Mouse (Mus musculus) heart, embryonic 12.5 days (tissue): ENCODE data around the gene Arhgap21. TPM values are rescaled to one million over a fixed set of nuclear protein-coding genes. Genes with fewer than 3 reads are reported as not detected.

ENCODE experiments used
- ATAC-seq: fragments of 200-750 bp; cut with Nextera tagmentation; 2 replicates; pipeline ENCODE4 v1.8.0; 2017; ENCODE audit warnings: moderate TSS enrichment, moderate library complexity; ENCODE audit not compliant: insufficient number of reproducible peaks, low FRiP score
- H3K27ac ChIP-seq: fragments of 300-500 bp; sonication (generic); 2 replicates; pipeline ENCODE4 v1.5.1; 2016; ENCODE audit warnings: mild to moderate bottlenecking, moderate library complexity; ENCODE audit not compliant: poor library complexity, severe bottlenecking
- H3K27me3 ChIP-seq: fragments of 300-500 bp; sonication (generic); replicated peaks from 2 replicates; pipeline ENCODE4 v1.6.1; 2016; ENCODE audit warnings: mild to moderate bottlenecking, moderate library complexity
- H3K36me3 ChIP-seq: fragments of 300-500 bp; sonication (generic); 2 replicates; pipeline ENCODE4 v1.6.1; 2016; ENCODE audit warnings: mild to moderate bottlenecking, moderate library complexity
- H3K4me1 ChIP-seq: fragments of 300-500 bp; sonication (generic); replicated peaks from 2 replicates; pipeline ENCODE4 v1.6.1; 2016; ENCODE audit warnings: mild to moderate bottlenecking
- H3K4me2 ChIP-seq: fragments of 300-500 bp; sonication (generic); 2 replicates; pipeline ENCODE4 v1.6.1; 2016; ENCODE audit warnings: mild to moderate bottlenecking, moderate library complexity
- H3K4me3 ChIP-seq: fragments of 300-500 bp; sonication (generic); 2 replicates; pipeline ENCODE4 v1.5.1; 2016; ENCODE audit warnings: mild to moderate bottlenecking
- H3K9ac ChIP-seq: fragments of 300-500 bp; sonication (generic); 2 replicates; pipeline ENCODE4 v1.6.1; 2016; ENCODE audit warnings: mild to moderate bottlenecking, moderate library complexity
- H3K9me3 ChIP-seq: fragments of 300-500 bp; sonication (generic); replicated peaks from 2 replicates; pipeline ENCODE4 v1.6.1; 2016; ENCODE audit warnings: mild to moderate bottlenecking, moderate library complexity
- WGBS: fragments of 180-500 bp; shearing (Covaris S2); methylation state at CpG from one replicate; pipeline ENCODE4 v1.1.7; 2016; 5-methylcytosine and 5-hydroxymethylcytosine counted together
- polyA plus RNA-seq: library from polyadenylated mRNA; unstranded; fragments of >200 nt; fragmentation: Nextera tagmentation; extraction: Ambion mirVana; gene quantifications from 2 replicates; pipeline ENCODE4 v1.2.1, GENCODE M21; 2016

Arhgap21 gene
- polyA plus RNA-seq, 1 experiment from 2014 or later = 28.2 TPM

DNA sequence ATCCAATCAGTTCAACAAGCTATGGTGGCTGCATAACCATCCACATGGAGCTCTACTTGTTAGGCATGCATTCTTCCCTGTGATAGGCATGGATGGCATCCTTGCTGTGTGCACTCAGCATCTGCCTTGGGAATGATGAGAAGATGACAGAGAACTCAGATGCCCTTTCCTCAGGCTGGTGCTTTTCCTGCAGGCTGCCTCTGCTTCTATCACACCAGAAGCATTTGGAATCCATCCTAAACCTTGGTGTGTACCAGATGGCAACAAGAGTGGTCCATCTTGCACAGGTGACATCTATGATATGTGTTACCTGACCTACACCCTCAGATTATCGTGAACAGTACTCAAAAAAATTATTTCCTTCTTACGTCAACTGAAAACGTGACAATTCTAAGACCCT is 58.2 kb downstream of the Arhgap21 start:
- no peak overlapping the region for H3K27ac ChIP-seq
- WGBS = 95% methylated on average over 3 of the region's 3 CpGs
- no peaks in the 10 kb centered on the region for H3K9me3 ChIP-seq
- no peak overlapping the region for H3K9ac ChIP-seq
- no peak for ATAC-seq
- no peak overlapping the region for H3K4me2 ChIP-seq
- H3K36me3 ChIP-seq = peaks cover 20% of the 10 kb centered on the region
- no peak overlapping the region for H3K4me3 ChIP-seq
- peaks cover 29% of the 10 kb centered on the region for H3K4me1 ChIP-seq
- H3K27me3 ChIP-seq = no peaks in the 10 kb centered on the region

DNA sequence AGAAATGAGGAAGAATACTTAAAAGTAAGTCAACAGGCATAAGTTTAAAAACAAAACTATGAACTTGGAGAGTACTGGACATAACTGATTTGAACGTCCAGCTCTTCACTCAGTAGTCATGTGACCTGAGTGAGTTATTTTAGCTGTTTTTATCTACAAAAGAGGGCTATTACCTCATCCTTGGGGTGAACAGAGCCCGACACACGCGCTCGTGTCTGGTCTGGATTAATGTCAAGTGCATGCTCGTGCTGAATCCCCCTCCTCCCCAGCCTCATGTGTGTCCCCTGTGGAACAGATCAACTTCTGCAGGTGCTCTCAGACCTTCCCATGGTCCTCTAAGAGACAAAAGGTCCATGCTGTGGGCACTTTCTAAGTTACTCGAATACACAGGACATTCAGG is 59.3 kb downstream of the Arhgap21 start:
- peaks cover 17% of the 10 kb centered on the region for H3K36me3 ChIP-seq
- no peak overlapping the region for H3K4me3 ChIP-seq
- H3K9me3 ChIP-seq = no peaks in the 10 kb centered on the region
- peak overlapping the region; percentile 34 for H3K4me2 ChIP-seq
- 0 out of 2 replicates have a peak overlapping the region, but pooled peaks have one; percentile 4 for H3K9ac ChIP-seq
- H3K4me1 ChIP-seq = peaks cover 26% of the 10 kb centered on the region
- peak; percentile 67 for ATAC-seq
- peak overlapping the region; percentile 85 for H3K27ac ChIP-seq
- 15% methylated on average over 7 of the region's 7 CpGs for WGBS
- no peaks in the 10 kb centered on the region for H3K27me3 ChIP-seq

DNA sequence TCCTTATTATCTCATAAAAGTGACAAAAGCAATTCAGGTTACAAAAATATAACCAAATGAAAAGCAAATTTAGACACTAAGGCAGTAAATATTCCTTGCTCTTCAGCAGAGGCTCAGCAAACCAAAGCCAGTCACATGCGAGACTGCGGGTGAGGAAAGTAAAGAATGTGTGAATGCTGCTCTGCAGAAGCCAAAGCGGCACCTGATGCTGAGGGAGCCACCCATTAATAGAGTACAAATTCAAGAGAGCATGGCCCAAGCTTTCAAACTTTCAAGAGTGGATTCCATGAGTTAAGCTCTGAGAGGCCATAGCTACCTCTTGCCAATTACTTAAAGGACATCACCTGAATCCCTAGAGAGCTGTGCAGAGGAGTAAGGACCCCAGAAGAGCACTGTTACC is 61.4 kb downstream of the Arhgap21 start:
- Histone ChIP-seq H3K9me3 (no peaks in the 10 kb centered on the region), H3K27me3 (no peaks in the 10 kb centered on the region), H3K27ac (peak overlapping the region; percentile 73), H3K9ac (no peak overlapping the region), H3K4me1 (peaks cover 37% of the 10 kb centered on the region), H3K36me3 (peaks cover 15% of the 10 kb centered on the region), H3K4me3 (no peak overlapping the region), H3K4me2 (no peak overlapping the region)
- ATAC-seq = no peak
- 53% methylated on average over 3 of the region's 3 CpGs for WGBS

DNA sequence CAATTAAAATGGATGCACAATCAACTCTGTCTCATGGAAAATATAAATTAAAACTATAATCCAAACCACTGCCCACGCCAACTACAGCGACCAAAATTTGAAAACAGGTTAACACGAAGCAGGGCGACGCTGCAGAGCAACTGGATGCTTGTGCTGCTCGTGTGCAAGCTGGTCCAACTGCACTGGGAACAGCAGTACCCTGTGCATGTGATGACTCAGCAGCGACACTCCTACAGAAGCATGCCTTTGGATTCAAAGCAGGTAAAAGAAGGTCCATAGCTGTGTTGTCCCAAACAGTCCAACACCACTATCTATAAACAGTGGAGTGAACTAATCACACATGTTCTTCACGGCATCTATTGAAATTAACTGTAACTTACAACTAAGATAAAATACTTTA is 63.3 kb downstream of the Arhgap21 start:
- Histone ChIP-seq H3K27ac (no peak overlapping the region), H3K4me1 (peaks cover 35% of the 10 kb centered on the region), H3K4me3 (no peak overlapping the region), H3K36me3 (peaks cover 5% of the 10 kb centered on the region; the same call in 1 of the 2 replicates), H3K4me2 (no peak overlapping the region), H3K9me3 (no peaks in the 10 kb centered on the region), H3K9ac (no peak overlapping the region), H3K27me3 (no peaks in the 10 kb centered on the region)
- WGBS = 92% methylated on average over 8 of the region's 8 CpGs
- no peak for ATAC-seq

DNA sequence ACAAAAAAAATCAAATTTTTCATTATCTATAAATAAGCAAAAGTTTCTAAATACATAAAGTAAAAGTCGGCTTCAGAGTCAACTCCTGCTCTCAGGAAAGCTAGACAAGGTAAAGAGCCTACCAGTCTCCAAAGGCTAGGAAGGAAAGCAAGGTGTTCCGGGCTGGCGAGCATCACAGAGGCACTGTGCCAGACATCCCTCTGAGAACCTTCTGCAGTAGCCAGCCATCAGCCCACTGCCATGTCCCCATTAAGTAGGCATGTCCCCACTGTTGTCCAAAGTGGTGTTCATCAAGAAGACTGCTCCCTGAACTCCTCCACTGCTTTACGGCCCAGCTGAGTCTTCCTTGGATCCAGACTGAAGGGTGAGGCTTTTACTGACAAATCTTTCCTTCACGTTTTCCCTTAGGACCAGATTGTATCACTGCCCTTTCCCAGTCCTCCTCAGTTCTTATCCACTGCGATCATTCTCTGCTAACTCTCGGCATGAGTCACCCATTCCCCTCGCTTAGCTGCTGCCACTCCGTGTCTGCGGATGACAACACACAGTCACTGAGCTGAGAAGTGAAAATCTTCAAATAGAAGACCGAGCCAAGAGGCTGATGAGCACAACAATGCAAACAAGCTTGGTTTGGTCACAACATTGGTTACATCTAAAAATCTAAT is 65.6 kb downstream of the Arhgap21 start:
- Histone ChIP-seq H3K36me3 (0 out of 2 replicates have a peak, but pooled peaks cover 3% of the 10 kb centered on the region), H3K4me2 (no peak overlapping the region), H3K9me3 (no peaks in the 10 kb centered on the region), H3K4me3 (no peak overlapping the region), H3K27ac (0 out of 2 replicates have a peak overlapping the region, but pooled peaks have one; percentile 40), H3K27me3 (no peaks in the 10 kb centered on the region), H3K4me1 (peaks cover 24% of the 10 kb centered on the region), H3K9ac (no peak overlapping the region)
- no peak for ATAC-seq
- WGBS = 70% methylated on average over 11 of the region's 11 CpGs

DNA sequence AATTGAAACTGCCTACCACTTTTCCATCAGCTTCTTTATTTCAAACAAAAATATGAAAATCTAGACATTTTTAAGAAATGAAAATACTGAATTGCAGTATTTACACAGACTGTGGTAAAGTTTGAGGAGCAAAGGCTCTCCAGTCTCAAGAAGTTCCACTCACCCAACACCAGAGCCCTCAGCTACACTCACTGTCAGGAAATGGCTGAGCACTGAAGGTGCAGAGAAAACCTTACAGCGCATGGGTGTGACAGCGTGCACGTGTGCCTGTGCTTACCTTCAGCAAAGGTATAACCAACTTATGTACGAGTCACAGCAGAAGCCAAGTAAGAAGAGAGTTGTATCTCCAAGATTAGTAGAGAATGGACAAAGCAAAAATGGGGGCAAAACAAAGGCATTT is 66.8 kb downstream of the Arhgap21 start:
- H3K9me3 ChIP-seq = no peaks in the 10 kb centered on the region
- peaks cover 19% of the 10 kb centered on the region for H3K4me1 ChIP-seq
- H3K27ac ChIP-seq = no peak overlapping the region
- H3K36me3 ChIP-seq = 0 out of 2 replicates have a peak, but pooled peaks cover 6% of the 10 kb centered on the region
- 91% methylated on average over 4 of the region's 4 CpGs for WGBS
- no peaks in the 10 kb centered on the region for H3K27me3 ChIP-seq
- H3K4me2 ChIP-seq = no peak overlapping the region
- H3K9ac ChIP-seq = no peak overlapping the region
- H3K4me3 ChIP-seq = no peak overlapping the region
- ATAC-seq = no peak

DNA sequence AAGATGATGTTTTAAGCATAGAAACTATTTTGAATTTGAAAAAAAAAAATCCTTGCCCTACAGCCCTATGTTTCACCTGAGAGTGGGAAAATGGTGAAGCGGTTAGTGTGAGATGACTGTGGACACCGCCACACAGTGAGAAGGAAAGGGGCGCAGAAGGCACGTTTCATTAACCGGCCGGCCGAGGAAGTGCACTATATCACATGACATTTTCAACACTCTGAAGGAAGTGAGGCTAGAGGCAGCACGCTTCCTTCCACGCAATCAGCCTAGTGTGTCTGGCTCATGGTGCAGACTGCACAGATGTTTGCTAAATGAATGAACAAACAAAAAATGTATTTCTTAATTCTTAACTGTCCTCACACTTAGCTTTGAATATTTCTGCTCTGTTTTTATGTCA is 69.4 kb downstream of the Arhgap21 start:
- H3K9me3 ChIP-seq = 0 out of 2 replicates have a peak, but pooled peaks cover 1% of the 10 kb centered on the region
- no peaks in the 10 kb centered on the region for H3K27me3 ChIP-seq
- peak; percentile 70 for ATAC-seq
- no peak overlapping the region for H3K4me3 ChIP-seq
- peak overlapping the region; percentile 57 for H3K27ac ChIP-seq
- peaks cover 23% of the 10 kb centered on the region for H3K4me1 ChIP-seq
- 0 out of 2 replicates have a peak, but pooled peaks cover 7% of the 10 kb centered on the region for H3K36me3 ChIP-seq
- no peak overlapping the region for H3K9ac ChIP-seq
- peak overlapping the region; percentile 46; the same call in 1 of the 2 replicates for H3K4me2 ChIP-seq
- 29% methylated on average over 9 of the region's 9 CpGs for WGBS

DNA sequence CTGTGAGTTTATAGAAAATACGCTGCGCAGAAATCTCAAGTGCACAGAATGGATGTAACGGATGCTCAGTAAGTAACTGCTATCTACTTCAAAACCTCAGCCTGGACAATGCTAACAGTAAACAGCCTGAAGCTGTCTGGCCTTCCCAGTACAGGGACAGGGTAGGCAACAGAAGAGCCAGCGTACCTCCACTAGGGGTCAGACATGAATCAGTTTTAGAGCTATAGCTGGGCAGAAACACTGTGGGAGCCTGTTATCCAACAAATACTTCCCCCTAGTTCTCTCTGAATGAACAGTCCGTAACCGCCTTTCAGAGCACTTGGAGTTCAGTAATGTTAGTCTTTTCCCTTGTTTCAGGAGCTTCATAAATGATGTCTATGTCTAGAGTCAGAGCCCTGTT is 70.0 kb downstream of the Arhgap21 start:
- ATAC-seq = peak; percentile 86
- H3K4me2 ChIP-seq = peak overlapping the region; percentile 16; the same call in 1 of the 2 replicates
- 35% methylated on average over 6 of the region's 6 CpGs for WGBS
- 0 out of 2 replicates have a peak, but pooled peaks cover 3% of the 10 kb centered on the region for H3K9me3 ChIP-seq
- no peaks in the 10 kb centered on the region for H3K27me3 ChIP-seq
- no peak overlapping the region for H3K9ac ChIP-seq
- peak overlapping the region; percentile 33; the same call in 1 of the 2 replicates for H3K27ac ChIP-seq
- peaks cover 24% of the 10 kb centered on the region for H3K4me1 ChIP-seq
- H3K36me3 ChIP-seq = 0 out of 2 replicates have a peak, but pooled peaks cover 10% of the 10 kb centered on the region
- no peak overlapping the region for H3K4me3 ChIP-seq

DNA sequence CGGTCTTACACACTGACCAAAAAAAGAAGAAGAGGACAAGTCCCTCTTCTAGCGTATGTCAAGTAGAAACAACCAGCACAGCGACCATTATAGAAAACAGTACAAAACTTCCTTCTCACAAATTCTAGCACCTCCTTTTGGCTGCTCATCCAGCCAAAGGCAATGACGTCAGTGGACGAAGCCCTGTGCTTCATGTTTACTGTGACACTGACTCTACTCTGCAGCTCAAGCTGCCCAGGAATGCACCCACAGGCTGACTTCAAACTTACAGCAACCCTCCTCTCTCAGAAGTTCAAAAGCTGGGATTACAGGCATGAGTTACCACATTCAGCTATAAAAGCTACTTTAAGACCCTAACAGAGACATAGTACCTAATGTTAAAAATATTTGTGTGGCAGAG is 72.2 kb downstream of the Arhgap21 start:
- Histone ChIP-seq H3K36me3 (0 out of 2 replicates have a peak, but pooled peaks cover 11% of the 10 kb centered on the region), H3K9me3 (0 out of 2 replicates have a peak, but pooled peaks cover 3% of the 10 kb centered on the region), H3K27me3 (no peaks in the 10 kb centered on the region), H3K4me1 (peaks cover 16% of the 10 kb centered on the region), H3K9ac (no peak overlapping the region), H3K4me3 (no peak overlapping the region), H3K4me2 (no peak overlapping the region), H3K27ac (no peak overlapping the region)
- ATAC-seq = no peak
- 78% methylated on average over 5 of the region's 5 CpGs for WGBS

DNA sequence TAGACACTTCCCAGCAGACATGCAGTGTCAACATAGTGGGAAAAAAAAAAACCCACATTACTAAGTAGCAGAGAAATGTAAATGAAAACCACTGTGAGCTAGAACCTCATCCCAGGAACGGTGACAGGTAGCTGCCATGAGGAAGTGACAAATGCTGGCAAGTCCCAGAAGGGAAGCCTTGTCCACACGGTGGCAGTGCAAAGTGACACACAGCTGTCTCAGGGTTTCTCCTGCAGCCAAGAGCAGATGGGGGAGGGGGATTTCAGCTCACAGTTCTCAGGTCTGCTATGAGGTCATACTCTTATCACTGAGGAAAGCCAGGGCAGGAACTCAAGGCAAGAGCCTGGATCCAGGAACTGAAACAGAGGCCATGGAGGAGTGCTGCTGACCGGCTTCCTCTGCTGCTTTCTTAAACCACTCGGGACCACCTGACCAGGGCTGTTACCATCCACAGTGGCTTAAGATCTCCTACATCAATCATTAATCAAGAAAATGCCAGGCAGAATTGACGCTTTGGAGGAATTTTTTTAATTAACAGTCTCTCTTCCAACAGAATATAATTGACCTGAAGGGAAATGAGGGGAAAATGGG is 74.5 kb downstream of the Arhgap21 start:
- H3K4me1 ChIP-seq = peaks cover 11% of the 10 kb centered on the region
- 0 out of 2 replicates have a peak, but pooled peaks have one; percentile 33 for ATAC-seq
- H3K4me2 ChIP-seq = no peak overlapping the region
- H3K27me3 ChIP-seq = no peaks in the 10 kb centered on the region
- H3K9ac ChIP-seq = no peak overlapping the region
- no peak overlapping the region for H3K27ac ChIP-seq
- 0 out of 2 replicates have a peak, but pooled peaks cover 9% of the 10 kb centered on the region for H3K36me3 ChIP-seq
- H3K9me3 ChIP-seq = 0 out of 2 replicates have a peak, but pooled peaks cover 3% of the 10 kb centered on the region
- no peak overlapping the region for H3K4me3 ChIP-seq
- WGBS = 28% methylated on average over 5 of the region's 5 CpGs

DNA sequence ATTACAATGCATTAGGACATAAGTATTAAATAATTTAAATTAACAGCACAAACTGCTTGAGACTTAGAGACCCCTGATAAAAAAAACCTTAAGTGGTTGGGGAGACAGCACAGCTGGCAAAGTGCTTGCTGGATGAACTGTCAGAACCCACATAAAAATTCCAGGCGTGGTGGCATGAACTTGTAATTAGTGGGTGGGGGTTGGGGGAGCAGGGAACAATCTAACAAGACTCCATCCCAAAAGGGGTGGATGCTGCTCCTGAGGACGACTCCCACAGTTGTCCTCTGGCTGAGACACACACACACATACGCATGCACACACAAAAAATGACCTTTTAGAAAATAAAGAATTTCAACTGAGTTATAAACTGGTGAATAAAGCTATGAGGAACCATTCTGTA is 79.9 kb downstream of the Arhgap21 start:
- WGBS = 77% methylated on average over 3 of the region's 3 CpGs
- Histone ChIP-seq H3K27me3 (no peaks in the 10 kb centered on the region), H3K9me3 (no peaks in the 10 kb centered on the region), H3K4me2 (no peak overlapping the region), H3K4me3 (no peak overlapping the region), H3K36me3 (peaks cover 18% of the 10 kb centered on the region), H3K27ac (no peak overlapping the region), H3K4me1 (0 out of 2 replicates have a peak, but pooled peaks cover 4% of the 10 kb centered on the region), H3K9ac (no peak overlapping the region)
- no peak for ATAC-seq
